Mouse (Mus musculus): ENCODE measurements around the gene Gigyf1.

Gigyf1 gene

DNA sequence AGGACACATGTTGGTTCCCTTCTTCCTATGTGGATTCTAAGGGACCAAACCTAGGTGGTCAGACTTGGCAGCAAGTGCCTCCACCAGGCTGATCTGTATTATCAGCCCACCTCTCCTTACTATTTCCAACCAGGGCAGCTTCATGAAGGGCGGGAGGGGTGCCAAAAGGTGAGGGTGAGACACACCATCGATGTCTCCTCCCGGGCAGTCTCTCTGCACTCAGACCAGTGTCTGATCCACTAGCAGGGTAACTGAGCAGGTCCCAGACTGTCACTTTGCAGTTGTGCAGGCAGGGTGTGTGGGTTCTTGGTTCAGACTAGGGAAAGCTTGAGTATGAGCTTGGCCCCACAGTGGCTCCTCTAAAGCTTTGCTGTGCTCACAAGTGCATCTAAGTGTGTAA is 3.5 kb upstream of the Gigyf1 start:
- DNase-seq (ENCODE audit: low spot score): no peak

DNA sequence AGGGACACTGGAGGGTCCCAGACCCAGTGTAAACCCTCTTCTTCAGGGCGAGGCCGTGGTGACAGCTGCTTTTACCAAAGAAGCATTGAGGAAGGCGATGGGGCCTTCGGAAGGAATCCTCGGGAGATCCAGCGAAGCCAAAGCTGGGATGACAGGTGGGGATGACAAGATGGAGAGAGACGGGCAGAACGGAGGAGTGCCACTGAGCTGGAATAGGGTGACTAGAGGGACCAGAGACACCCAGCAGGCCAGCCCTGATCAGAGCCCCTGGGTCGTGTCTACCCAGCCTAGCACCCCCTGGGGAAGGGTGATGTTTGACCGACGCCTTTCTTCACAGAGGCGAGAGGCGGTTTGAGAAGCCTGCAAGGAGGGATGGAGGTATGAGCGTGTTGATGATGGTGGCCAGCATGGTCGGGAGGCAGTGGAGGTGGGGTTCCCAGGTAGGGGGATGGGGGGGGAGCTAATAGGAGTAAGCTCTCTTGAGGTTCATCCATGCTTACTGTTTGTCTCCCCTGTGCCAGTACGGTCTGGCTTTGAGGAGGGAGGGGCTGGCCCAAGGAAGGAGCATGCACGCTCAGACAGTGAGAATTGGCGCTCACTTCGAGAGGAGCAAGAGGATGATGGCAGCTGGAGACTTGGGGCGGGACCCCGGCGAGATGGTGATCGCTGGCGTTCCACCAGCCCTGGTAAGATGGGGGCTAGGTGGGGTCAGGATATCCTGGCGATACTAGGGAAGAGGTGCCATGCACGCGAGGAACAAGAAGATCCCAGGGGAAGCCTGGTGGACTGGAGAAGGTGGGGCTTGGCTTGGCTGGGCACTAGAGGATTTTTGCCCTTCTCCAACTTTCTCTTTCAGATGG is 1.6 kb downstream of the Gigyf1 start:
- DNase-seq (ENCODE audit: low spot score): no peak

DNA sequence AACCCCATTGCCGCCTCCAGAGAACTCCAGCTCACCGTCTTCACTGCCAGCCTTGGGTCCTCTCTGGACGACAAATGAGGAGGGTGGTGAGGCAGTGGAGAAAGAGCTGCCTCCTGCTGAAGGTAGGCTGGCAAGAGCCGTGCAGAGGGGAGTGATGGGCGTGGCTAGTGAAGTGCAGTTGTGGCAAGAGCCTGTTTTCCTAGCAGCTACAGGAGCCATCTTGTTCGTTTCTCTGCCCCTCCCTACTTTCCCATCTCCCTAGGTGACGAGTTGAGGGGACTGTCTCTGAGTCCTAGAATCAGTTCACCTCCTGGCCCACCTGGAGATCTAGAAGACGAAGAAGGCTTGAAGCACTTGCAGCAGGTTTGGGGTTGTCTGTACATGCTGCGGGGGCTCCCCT is 3.5 kb downstream of the Gigyf1 start:
- DNase-seq (ENCODE audit: low spot score): no peak

DNA sequence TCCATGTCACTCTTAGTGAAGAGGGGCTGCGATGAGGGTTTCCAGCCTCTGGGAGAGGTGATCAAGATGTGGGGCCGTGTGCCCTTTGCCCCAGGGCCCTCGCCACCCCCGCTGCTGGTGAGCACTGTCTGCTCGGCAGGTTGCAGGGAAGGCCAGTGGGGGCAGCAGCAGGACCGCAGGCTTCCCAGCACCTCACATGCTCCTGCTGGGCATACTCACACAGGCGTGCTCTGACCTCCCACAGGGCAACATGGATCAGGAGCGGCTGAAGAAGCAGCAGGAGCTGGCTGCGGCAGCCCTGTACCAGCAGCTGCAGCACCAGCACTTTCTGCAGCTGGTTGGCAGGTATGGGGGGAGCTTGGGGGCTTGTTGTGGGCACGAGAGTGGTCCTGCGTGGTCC is 4.4 kb downstream of the Gigyf1 start:
- no peak for DNase-seq (ENCODE audit: low spot score)

DNA sequence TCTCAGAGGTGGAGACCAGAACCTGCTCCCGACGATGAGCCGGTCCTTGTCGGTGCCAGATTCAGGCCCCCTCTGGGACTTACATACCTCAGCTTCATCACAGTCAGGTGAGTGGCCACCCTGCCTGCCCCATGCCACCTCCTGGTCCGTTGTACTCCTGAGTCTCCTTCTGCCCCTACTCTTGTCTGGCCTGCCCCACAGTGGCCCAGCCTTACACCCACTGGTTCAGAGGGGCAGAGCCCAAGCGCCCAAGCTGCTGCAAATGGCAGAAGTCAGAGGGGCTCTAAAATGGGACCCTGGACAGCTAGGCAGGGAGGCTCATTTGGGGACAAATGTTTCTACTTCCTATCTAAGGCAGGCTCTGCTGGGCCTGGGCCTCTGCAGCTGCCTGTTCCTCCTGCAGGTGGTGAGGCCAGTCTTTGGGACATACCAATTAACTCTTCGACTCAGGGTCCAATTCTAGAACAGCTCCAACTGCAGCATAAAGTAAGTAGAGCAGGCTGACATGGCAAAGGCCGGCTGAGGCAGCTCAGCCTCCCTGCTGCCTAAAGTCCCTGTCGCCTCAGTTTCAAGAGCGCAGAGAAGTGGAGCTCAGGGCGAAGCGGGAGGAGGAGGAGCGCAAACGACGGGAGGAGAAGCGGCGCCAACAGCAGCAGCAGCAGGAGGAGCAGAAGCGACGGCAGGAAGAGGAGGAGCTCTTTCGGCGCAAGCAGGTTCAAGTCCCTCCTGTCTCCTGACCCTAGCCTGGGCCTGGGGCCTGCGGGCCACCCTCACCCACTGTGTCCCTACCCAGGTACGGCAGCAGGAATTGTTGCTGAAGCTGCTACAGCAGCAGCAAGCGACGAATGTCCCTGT is 5.3 kb downstream of the Gigyf1 start:
- no peak for DNase-seq (ENCODE audit: low spot score)

DNA sequence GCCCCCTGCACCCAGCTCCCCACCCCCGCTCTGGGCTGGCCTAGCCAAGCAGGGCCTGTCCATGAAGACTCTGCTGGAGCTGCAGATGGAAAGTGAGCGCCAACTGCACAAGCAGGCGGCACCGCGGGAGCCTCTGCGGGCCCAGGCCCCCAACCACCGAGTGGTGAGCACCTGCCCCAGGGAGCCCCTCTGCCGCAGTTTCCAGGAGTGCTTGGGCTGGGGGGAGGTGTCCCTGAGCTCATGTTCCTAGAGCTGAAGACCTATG is 5.8 kb downstream of the Gigyf1 start:
- DNase-seq (ENCODE audit: low spot score): no peak

DNA sequence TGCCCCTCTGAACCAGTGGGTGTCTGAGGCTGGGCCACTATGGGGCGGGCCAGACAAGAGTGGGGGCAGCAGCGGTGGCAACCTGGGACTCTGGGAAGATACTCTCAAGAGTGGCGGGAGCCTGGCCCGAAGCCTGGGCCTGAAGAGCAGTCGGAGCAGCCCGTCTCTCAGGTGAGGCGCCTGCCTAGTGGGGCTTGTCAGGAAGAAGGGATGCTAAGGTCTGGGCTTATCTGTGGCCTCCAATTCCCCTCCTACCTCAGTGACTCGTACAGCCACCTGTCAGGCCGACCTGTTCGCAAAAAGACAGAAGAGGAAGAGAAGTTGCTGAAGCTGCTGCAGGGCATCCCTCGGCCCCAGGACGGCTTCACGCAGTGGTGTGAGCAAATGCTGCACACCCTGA is 6.3 kb downstream of the Gigyf1 start:
- DNase-seq (ENCODE audit: low spot score): no peak

DNA sequence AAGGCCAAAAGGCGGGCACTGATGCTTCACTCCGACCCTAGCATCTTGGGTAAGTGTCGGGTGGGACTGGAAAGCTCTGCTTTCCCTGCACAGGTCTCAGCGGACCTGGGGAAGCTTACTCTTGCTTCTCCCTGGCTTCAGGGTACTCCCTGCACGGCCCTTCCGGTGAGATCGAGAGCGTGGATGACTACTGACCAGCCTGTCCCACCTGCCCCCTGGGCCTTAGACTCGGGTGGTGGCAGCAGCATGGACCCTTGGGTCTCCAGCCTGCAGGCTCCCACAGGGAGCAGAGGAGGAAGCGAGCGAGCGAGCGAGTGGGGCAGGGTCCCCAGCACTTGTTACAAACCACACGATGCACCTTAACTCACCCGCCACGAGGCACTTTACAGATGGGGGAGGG is 7.2 kb downstream of the Gigyf1 start:
- DNase-seq (ENCODE audit: low spot score): no peak

DNA sequence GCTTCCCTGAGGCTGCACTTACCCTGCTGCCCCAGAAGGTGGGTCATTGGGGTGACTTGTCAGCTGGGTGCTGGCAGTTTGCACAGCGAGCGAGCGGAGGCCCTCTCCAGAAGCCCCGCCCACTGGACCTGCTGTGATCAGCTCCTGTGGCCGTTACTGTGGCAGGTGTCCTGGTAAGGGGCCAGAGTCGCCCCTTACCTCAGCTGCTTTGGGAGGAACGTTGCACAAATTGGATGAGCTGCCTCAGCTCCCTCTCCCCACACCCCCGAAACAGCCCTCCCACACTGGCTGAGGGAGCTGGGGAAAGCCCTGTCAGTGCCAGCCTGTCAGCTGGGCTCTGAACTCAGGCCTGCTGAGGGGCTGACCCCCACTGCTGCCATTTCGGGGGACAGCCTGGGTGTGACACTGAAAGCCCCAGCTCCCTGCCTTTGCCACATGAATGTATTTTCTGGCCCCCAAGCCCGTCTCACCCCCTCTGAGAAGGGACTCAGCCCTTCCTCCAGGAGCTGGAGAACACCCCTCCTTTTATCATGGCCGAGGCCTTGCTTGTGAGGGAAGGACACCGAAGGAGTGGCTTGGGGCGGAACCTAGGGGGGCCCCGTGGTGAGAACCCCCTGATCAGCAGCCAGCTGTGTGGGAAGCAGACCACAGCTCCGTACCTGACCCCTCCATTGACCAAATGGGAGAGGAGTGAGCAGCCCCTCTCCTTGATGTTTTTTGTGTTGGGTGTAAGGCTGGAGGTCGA is 8.0 kb downstream of the Gigyf1 start:
- DNase-seq (ENCODE audit: low spot score): peak; percentile 60

DNA sequence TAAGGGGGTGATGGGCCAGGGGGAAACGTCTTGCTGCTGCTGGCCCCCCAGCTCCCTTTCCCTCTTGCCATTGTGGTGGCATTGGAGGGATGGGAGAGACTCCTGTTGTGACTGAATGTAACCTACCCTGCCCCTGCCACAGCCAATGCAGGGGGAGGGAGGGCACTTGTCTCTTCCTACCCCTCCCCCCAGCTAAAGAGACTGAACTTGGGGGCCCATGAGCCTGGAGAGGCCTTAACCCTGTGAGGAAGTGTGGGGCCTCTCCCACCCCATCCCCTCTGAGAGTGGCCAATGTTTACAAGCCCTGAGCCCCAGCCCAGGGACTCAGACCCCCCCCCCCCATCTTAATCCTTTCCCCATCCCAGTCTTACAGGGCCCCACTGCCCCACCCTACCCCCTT is 9.1 kb downstream of the Gigyf1 start:
- no peak for DNase-seq (ENCODE audit: low spot score)

DNA sequence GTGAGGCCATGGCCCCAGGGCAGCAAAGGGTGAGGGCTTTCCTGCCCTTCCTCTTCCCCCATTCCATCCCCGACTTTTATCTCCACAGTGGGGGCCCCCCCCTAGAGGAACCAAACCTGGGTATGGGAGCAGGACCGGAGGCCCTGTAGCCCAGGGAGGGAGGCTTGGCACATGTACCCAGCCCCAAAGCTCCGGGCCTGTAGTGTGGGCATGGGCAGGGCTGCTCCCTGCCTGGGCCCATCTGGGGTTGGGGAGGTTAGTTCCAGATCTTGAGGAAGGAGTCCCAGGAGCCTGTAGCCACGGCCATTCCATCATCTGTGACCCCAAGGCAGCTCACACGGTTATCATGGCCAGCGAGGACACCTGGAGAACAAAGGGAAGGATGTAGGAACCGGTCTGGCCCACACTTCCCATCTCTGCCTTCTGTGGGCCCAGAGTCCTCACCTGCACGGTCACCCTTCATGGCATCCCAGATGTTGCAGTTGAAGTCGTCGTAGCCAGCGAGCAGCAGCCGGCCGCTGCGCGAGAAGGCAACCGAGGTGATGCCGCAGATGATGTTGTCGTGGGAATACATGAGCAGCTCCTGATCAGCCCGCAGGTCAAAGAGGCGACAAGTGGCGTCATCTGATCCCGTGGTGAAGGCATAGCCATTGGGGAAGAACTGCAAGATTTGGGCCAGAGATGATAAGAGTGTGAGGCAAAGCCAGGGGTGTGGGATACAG is 10.1 kb downstream of the Gigyf1 start:
- no peak for DNase-seq (ENCODE audit: low spot score)

DNA sequence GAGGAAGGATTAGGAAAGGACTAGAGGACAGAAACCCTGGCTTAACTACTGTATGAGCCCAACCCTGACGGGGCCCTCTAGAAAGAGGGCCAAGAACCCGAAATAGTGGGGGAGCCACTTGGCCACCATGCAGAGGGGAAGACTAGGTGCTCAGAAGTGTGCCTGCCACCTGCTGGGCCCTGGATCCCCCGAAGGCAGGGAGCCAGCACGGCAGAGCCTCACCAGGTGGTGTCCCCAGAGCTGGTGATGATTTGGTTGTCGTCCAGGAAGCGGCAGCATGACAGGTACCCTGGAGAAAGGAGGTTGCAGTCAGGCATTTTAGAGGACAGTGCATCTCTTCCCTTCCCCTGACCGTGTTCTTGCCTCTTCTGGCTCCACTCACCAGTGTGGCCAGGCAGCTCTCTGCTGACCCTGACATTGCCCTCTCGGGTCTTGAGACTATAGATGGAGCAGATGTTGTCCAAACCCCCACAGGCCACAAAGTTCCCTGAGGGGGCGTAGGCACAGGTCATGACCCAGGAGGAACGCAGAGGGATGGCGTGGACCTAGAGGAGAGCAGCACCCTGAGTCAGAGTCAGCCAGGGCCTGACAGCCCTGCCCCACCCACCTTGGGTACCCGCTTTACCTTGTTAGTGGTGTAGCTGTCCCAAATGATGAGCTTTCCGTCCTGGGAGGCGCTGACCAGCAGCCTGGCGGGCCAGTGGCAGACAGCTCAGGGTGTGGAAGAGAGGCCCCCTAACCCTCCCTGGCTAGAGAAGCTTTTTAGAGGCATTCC is 11.1 kb downstream of the Gigyf1 start:
- no peak for DNase-seq (ENCODE audit: low spot score)

DNA sequence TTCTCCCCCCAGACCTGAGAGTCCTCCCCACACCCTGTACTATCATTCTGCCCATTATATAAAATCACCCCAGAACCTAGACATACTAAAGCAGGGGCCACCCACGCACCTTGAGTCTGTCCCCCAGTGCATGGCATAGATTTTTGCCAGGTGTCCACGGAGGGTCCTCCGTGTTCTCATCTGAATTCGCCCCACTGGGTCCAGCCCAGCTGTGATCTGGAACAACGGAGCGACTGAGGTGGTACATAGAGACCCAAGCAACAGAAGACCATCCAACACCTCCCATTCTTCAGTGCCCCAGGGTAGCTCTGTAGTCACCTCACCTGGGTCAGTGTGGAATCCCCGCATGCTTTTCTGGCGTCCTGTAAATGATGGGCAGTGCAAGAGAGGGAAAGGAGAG is 11.7 kb downstream of the Gigyf1 start:
- DNase-seq (ENCODE audit: low spot score): no peak

DNA sequence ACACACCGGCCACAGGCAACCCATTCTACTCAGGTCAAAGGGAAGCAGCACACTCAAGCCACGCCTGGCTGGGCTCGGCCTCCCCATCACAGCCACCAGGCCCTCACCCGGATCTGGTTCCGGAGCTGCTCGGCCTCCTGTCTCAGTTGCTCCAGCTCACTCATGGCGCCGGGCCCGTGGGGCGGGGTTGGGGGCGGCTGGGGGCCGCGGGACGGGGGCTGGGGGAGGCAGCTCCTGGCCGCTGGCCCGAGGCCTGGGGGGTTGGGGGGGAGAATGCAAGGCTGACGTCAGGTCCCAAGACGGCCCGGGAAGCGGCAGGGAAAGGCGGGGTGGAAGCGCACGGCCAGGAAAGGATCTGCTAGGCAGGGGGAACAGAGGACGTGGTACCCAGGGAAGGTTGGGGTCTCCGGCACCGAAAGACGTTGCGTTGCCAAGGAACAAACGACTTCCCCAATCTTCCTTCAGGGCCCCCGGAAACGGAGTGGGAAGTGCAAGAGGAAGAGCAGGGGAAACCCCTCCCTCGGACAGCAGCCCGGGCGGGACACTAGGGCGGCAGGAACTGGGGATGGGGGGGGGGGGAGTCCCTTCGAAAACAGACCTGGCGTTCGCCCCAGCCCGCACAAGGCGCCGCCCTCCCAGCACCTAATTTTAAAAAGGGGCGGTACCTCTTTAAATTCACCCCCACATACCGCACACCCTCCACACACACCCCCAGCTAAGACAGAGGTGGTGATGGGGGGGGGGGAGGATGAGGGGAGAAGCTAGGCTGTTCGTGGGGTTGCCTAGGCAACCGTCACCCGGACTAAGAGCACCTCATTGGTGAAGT is 12.5 kb downstream of the Gigyf1 start:
- peak; percentile 67 for DNase-seq (ENCODE audit: low spot score)

DNA sequence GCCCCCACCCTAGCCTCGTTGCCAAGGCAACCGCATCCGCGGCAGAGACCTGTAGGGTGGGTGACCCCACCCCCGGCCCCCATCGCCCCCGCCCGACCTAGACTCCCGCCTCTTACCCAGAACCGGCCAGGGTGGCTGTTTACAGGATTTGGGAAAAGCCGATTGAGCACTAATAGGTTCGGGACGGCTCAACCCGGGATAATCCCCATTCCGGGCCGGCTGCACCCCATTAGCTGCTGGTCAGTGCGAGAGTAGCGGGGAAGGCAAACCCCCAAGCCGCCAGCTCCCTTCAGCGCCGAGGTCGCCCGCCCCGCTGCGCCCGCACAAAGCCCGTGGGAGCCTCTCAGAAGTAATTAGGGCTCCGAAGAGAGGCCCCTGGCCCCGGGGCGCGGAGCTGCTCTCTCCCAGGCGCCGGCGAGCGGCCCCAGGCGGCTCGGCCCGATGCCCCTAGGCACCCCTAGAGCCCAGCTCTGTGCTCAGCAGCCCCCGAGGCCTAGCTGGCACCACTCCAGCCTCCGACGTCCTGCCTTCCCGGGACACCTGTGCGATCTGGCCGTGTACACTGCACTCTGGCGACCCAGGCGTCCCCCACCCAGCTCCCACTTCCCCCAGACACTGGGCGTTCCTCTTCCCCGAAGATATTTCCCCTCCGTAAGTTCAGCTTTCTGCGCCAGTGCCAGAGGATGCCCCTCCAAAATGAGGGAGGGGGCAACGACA is 13.2 kb downstream of the Gigyf1 start:
- DNase-seq (ENCODE audit: low spot score): peak; percentile 67

DNA sequence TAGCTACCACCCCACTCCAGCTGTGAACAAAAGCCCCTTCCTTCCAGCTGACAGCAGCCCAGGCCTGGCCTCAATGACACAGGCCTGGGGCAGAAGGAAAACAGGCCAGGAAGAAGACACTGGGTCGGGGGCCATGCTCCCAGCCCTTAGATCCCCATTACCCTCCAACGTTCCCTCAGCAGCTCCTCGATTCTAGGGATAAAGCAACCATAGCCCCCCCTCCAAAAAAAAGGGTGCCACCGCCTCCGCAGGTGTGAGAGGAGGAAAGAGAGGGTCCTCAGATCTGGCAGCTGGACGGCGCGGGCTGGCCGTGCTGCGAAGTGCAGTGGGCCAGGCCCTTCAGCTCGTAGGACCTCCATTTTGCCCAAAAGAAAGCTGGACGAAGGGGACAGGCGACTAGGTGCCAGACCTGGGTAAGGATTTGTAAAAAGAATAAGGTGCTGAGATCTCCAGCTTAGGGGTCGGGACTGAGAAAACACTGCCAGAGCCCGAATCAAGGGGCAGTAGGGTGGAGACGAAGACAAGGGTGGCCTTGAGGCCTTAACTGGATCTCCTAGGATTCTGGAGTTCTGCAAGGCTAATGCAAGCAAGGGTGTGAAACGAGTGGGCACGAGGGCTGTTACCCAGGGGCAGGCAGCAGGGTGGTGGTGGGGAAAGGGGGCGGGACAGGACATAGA is 13.9 kb downstream of the Gigyf1 start:
- no peak for DNase-seq (ENCODE audit: low spot score)

DNA sequence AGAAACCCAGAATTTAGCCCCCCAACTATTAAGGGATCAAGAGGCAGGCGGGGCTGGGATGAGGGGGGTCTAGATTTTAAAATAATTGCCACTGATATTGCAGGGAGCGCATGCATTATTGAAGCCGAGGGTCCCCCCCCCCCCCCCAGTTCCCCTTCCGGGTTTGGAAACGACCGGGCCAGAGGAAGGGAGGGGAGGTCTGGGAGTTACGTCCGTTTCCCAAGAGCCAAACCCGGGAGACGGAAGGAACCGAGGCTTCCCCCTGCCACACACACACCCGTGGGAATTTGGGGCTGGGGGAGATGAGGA is 14.4 kb downstream of the Gigyf1 start:
- no peak for DNase-seq (ENCODE audit: low spot score)

DNA sequence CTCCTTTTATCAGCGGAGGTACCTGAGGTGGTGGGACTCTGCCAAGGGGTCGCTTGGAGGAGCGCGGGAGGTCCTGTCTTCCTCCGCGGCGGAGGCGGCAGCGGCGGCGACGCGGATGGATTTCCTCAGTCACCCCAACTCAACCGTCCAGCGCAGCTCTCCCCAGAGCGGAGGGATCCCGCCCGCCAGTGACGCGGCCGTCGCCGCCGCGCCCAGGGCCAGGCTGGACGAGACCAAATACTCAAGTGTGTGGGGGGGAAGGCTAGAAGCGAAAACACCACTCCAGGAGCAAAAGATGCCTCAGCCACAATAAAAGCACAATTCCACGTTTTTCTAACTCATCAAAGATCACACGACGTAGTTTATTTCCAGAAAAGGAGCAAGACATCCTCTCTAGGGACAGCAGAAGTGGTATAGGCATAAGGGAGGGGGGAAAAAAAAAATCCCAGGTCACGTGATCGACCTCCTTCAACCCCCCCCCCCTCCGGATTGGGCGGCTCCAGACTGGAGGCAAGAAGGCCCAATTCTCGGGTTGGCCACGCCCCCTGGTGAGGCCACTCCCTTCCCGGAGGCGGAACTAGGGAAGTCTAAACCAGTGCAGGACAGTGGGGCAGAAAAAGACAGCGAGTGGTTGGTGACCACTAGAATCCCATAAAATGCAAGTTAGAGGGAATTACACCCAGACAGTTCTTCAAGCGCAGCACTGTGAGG is 14.9 kb downstream of the Gigyf1 start, which contains the start of the genes Epo and Gnb2:
Epo (minus strand) TSS at position 126 of the 711 bp plus-strand sequence.
Gnb2 (minus strand) TSS at position 394 of the 711 bp plus-strand sequence.
- DNase-seq (ENCODE audit: low spot score): peak; percentile 99

DNA sequence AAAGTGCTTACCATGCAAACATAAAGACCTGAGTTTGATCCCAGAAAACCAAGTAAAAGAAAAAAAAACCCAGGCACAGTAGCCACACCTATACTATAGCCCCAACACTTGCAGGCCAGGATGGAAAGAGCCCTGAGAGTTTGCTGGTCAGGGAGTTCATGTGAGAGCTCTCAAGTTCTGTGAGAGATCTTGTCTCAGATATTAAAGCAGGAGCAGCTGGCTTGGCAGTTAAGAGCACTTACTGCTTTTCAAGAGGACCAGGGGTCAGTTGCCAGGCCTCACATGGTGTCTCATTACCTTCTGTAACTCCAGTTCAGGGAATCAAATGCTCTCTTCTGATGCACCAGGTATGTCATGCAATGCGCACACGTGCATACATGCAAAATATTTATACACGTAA is 16.4 kb downstream of the Gigyf1 start:
- DNase-seq (ENCODE audit: low spot score): no peak
